Mouse (Mus musculus) embryonic facial prominence, embryonic 14.5 days (tissue): ENCODE measurements around the gene C1qb. TPM values are rescaled to one million over a fixed set of nuclear protein-coding genes. Genes with fewer than 3 reads are reported as not detected.
A peak's percentile ranks its signal among the peaks of the same experiment; 100 is the strongest.

Source experiments
- ATAC-seq: fragments of 200-750 bp; cut with Nextera tagmentation; 2 replicates; pipeline ENCODE4 v1.8.0; 2017; ENCODE audit warnings: low read depth, moderate number of reproducible peaks, moderate TSS enrichment
- DNase-seq: peaks from one replicate; pipeline ENCODE4 v3.0.0-alpha.2; 2015; ENCODE audit warnings: low spot score
- H3K27ac ChIP-seq: fragments of 300-500 bp; sonication (generic); replicated peaks from 2 replicates; pipeline ENCODE4 v1.5.1; 2014; ENCODE audit warnings: low read depth, mild to moderate bottlenecking, low read length, moderate library complexity
- H3K27me3 ChIP-seq: fragments of 300-500 bp; sonication (generic); replicated peaks from 2 replicates; pipeline ENCODE4 v1.6.1; 2014; ENCODE audit warnings: low read length; ENCODE audit not compliant: control insufficient read depth, insufficient read depth
- H3K36me3 ChIP-seq: fragments of 300-500 bp; sonication (generic); 2 replicates; pipeline ENCODE4 v1.6.1; 2014; ENCODE audit warnings: low read length, mixed read lengths; ENCODE audit not compliant: control insufficient read depth, insufficient read depth
- H3K4me1 ChIP-seq: fragments of 300-500 bp; sonication (generic); 2 replicates; pipeline ENCODE4 v1.6.1; 2014; ENCODE audit warnings: antibody characterized with exemption, low read length; ENCODE audit not compliant: control insufficient read depth, insufficient read depth
- H3K4me2 ChIP-seq: fragments of 300-500 bp; sonication (generic); 2 replicates; pipeline ENCODE4 v1.6.1; 2014; ENCODE audit warnings: low read depth, mild to moderate bottlenecking, low read length, moderate library complexity, mixed read lengths
- H3K4me3 ChIP-seq: fragments of 300-500 bp; sonication (generic); 2 replicates; pipeline ENCODE4 v1.5.1; 2014; ENCODE audit warnings: low read depth, mild to moderate bottlenecking, low read length
- H3K9ac ChIP-seq: fragments of 300-500 bp; sonication (generic); 2 replicates; pipeline ENCODE4 v1.6.1; 2014; ENCODE audit warnings: low read depth, mild to moderate bottlenecking, low read length, moderate library complexity, mixed read lengths
- H3K9me3 ChIP-seq: fragments of 300-500 bp; sonication (generic); 2 replicates; pipeline ENCODE4 v1.6.1; 2016; ENCODE audit warnings: low read length; ENCODE audit not compliant: control insufficient read depth
- WGBS: fragments of 180-500 bp; shearing (Covaris S2); extraction: QIAGEN DNeasy Blood & Tissue Kit; methylation state at CpG from one replicate; pipeline ENCODE4 v1.1.7; 2014; 5-methylcytosine and 5-hydroxymethylcytosine counted together
- polyA plus RNA-seq: library from polyadenylated mRNA; unstranded; fragments of >200 nt; fragmentation: Nextera tagmentation; extraction: Ambion mirVana; gene quantifications from 2 replicates; pipeline ENCODE4 v1.2.1, GENCODE M21; 2014

C1qb gene
- polyA plus RNA-seq, 1 experiment from 2014 or later, result 99.6 TPM

DNA sequence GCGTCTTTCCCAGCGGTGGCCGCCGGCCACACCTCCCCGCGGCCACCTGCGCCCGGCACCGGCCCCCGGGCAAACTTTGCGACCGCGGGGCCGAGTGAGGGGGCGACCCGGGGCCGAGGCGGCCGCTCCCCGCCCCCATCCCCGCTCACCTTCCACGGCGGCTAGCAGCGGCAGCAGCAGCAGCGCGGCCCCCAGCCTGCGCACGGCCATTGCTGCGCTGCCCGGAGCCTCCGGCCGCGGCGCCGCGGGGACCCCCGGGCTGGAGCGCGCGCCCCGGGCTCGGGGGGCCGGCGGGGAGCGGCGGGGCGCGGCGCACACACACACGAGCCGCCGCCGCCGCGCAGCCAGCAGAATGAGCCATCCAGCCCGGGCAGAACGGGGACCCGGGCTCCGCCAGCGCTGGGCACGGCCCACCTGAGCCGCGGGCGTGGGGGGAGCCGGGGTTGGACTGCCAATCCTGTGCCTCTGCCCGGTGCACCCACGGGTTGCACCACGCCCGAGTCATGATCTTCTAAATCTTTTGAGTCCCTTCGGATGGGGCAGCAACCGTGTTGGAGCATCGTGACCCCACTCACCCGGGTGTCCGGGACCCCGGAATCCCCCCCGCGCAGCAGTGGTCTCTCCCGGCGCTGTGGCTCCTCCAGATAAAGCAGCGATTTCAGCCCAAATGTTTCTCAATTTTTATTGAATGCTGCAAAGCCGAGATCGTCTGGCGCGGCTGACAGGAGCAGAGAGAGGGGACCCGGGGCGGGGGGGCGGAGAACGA lies 50.2 kb downstream of the C1qb start, which contains the start of gene Ephb2:
Ephb2 (minus strand) TSS at position 368 of the 766 bp plus-strand sequence.
- H3K4me1 ChIP-seq, result peaks cover 36% of the 10 kb centered on the region
- H3K9ac ChIP-seq, result peak within 1 kb of the TSS; percentile 85
- H3K4me2 ChIP-seq, result peak within 1 kb of the TSS; percentile 95
- WGBS, result 0% methylated on average over 24 of the region's 88 CpGs
- no peaks in the 10 kb centered on the region; the same call in 1 of the 2 replicates for H3K27me3 ChIP-seq
- H3K27ac ChIP-seq, result peak within 1 kb of the TSS; percentile 96
- no peaks in the 10 kb centered on the region for H3K9me3 ChIP-seq
- DNase-seq, result peak; percentile 88
- H3K4me3 ChIP-seq, result peak within 1 kb of the TSS; percentile 89
- H3K36me3 ChIP-seq, result no peaks in the 10 kb centered on the region
- ATAC-seq, result peak; percentile 85

DNA sequence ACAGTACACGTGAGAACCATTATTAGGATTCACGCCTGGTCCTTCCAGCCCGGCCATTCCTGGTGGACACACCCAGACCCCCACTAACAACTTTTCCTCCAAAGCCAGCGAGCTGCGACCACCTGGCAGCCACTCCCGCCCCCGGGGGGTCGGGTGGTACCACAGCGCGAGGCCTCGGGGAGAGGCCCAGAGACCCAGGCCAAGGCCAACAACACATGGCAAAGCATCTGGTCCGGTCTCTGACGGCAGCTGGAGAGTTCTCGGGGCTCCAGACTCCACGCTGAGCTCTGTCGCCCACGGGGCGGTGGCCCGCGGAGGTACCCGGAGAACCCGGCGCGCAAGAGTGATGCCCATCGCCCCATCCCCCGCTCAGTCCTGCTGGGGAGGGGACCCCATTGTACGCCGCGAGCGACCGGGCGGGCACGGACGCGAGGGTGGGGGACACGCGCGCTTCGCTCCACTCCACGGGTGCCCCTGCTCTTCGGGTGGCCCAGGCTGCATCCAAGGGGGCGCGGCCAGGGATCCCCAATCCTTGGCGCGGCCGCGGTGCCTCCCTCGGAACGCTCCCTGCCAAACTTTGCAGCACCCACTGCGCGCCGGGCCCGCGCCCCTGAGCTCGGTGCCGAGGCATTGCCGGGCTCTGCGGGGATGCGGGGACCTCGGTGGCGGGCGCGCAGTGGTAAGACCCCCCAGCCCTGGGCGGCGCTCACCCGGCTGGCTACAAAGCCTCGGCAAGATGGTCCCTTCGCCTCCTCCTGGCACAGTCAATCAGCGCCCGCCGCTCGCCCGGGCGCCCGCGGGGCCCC lies 51.0 kb downstream of the C1qb start:
- under 1% methylated on average over 23 of the region's 76 CpGs for WGBS
- Histone ChIP-seq H3K4me1 (peaks cover 41% of the 10 kb centered on the region), H3K27me3 (no peaks in the 10 kb centered on the region; the same call in 1 of the 2 replicates), H3K9ac (peak overlapping the region; percentile 85), H3K27ac (peak overlapping the region; percentile 96), H3K36me3 (no peaks in the 10 kb centered on the region), H3K4me3 (peak overlapping the region; percentile 89), H3K4me2 (peak overlapping the region; percentile 95), H3K9me3 (no peaks in the 10 kb centered on the region)
- ATAC-seq (no peak), DNase-seq (peak; percentile 27)

DNA sequence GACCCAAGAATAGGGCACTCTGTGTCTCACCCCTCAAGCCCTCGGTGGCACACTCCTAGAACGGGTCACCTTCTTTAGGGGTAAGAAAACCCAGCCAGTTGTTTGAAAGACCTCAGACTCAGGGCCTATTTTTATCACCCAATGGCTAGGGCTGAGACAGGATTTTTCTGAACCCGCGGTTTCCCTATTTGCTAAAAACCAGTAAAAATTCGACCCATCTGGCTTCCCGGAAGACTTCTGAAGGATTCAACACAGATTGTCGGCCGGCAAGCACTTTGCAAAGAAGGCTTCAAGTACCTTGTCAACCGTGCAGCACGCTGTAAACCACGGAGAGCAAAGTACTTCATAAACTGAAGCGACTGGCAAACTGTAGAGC lies 51.6 kb downstream of the C1qb start:
- peaks cover 47% of the 10 kb centered on the region for H3K4me1 ChIP-seq
- ATAC-seq, result no peak
- peak overlapping the region; percentile 96 for H3K27ac ChIP-seq
- no peaks in the 10 kb centered on the region for H3K9me3 ChIP-seq
- H3K9ac ChIP-seq, result peak overlapping the region; percentile 85
- H3K27me3 ChIP-seq, result no peaks in the 10 kb centered on the region; the same call in 1 of the 2 replicates
- DNase-seq, result peak; percentile 52
- H3K36me3 ChIP-seq, result no peaks in the 10 kb centered on the region
- 5% methylated on average over 12 of the region's 12 CpGs for WGBS
- peak overlapping the region; percentile 95 for H3K4me2 ChIP-seq
- peak overlapping the region; percentile 89 for H3K4me3 ChIP-seq

DNA sequence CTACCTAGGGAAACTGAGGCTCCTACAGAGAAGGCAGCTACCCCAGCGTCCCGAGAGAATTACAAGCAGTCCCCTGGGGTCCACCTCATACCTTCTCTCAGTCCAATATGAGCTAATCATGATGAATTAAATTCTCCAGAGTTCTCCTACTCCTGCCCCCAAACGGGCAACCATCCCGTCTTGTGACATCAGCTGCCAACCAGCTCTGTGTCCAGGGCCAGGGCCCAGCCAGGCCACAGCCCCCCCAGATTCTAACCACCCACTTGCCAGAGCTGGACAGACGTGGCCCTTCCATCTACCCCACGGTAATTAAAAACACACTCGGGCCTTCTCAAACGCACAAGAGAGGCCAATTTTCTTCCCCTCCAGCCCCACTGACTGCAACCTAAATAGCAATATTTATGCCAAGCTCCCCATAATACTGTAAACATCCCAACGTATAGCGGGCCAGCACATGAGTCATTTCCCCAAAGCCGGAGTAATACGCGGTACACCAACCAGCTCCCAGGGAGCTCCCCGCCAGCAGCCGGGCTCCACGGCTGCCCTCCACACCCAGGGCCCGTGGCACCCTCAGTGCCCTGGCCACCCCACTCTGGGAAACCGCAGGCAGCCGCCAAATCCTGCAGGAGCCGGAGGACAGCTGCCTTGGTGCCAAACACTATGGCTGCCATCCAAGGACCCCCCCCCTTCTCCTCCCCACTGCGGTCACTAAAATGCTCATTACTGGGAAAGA lies 52.2 kb downstream of the C1qb start:
- ATAC-seq (peak; percentile 7; the same call in 1 of the 2 replicates), DNase-seq (peak; percentile 83)
- Histone ChIP-seq H3K4me1 (peaks cover 54% of the 10 kb centered on the region), H3K27me3 (no peaks in the 10 kb centered on the region), H3K9me3 (no peaks in the 10 kb centered on the region), H3K4me3 (peak overlapping the region; percentile 89), H3K4me2 (peak overlapping the region; percentile 95), H3K27ac (peak overlapping the region; percentile 96; the same call in 1 of the 2 replicates), H3K36me3 (no peaks in the 10 kb centered on the region), H3K9ac (peak overlapping the region; percentile 85; the same call in 1 of the 2 replicates)
- WGBS, result 40% methylated on average over 21 of the region's 21 CpGs

DNA sequence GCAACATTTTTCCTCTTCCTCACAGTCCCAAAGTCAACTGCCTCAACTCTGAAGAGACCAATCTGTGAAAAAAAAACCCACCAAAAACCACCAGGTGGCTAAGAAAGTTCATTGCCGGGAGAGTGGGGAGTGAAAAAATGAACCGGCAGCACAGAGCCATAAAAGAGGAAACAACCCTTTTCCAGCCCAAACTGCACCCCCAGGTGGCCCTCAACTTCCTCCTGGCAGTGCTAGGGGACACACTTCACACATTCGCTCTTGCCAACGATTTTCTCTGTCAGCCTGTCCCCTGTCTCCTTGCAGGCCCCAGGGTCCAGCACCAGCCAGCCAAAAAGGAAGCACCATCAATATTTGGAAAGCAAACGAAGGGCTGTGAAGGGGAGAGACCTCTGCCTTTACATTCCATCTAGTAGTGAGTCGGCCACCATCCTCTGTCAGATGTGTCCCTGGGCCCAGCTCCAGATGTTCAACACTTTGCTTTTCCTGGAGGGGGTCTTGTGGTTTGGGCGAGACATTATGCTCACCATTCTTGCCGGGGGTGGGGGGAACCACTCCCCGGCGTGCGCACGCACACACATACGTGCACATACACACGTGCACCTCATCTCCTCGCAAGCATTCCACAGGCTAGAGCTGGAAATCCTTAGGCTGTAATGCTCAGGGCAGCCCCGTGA lies 53.3 kb downstream of the C1qb start:
- no peak for DNase-seq
- Histone ChIP-seq H3K27ac (0 out of 2 replicates have a peak overlapping the region, but pooled peaks have one; percentile 2), H3K9me3 (no peaks in the 10 kb centered on the region), H3K36me3 (peaks cover 2% of the 10 kb centered on the region; the same call in 1 of the 2 replicates), H3K4me2 (peak overlapping the region; percentile 95; the same call in 1 of the 2 replicates), H3K4me3 (no peak overlapping the region), H3K27me3 (no peaks in the 10 kb centered on the region), H3K9ac (no peak overlapping the region), H3K4me1 (peaks cover 56% of the 10 kb centered on the region)
- ATAC-seq, result no peak
- WGBS, result 51% methylated on average over 16 of the region's 16 CpGs

DNA sequence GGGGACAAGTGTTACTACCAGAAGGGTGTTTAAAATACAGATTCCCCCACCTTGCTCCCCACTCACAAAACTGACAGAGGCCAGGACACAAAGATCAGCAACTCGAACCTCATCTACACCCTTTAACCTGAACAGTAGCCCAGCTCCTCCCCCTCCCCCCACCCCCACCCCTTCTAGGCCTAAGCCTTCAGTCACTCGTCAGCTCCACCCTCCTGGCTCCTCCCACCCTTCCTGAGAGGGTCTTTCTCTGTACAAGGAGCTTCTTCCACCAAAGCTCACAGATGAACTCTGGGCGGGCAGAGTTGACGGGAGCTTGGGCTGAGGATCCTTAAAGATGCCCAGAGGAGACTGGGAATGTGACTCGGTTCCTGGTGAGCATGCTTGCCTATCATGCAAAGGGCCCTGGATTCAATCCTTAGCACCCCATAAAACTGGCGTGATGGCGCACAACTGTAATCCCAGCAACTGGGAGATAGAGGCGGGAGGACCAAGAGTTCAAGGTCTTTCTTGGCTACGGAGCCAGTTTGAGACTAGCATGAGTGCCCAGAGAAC lies 55.6 kb downstream of the C1qb start:
- H3K4me3 ChIP-seq, result no peak overlapping the region
- no peaks in the 10 kb centered on the region for H3K27me3 ChIP-seq
- no peak overlapping the region for H3K27ac ChIP-seq
- H3K9me3 ChIP-seq, result no peaks in the 10 kb centered on the region
- no peak overlapping the region for H3K9ac ChIP-seq
- ATAC-seq, result no peak
- H3K36me3 ChIP-seq, result peaks cover 7% of the 10 kb centered on the region; the same call in 1 of the 2 replicates
- 52% methylated on average over 9 of the region's 9 CpGs for WGBS
- H3K4me1 ChIP-seq, result peaks cover 48% of the 10 kb centered on the region
- DNase-seq, result no peak
- no peak overlapping the region for H3K4me2 ChIP-seq
